Mouse (Mus musculus): ENCODE measurements at regions not wholly inside any gene's neighbourhood (a gene's known extent, or its start where the extent isn't known, plus 50 kb on each side); places are given as distances from the start of the nearest gene placed in this dataset.

DNA sequence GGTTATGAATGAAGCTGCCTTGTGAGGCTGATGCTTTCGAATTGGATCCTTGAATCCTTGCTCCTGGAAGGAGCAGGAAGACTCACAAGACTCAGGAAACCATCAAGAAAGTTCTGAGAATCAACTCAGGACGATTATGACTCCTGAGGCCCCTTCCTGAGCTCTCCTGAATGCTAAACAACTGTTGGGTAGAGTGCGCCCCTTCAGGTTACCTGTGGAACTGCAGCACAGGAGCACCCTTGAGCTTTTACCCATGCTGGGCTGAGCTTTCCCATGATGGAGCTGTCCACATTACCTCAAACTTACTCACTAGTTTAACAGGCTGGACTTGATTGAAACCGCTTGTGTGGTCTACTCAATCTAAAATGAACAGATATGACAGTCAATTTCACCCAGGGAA, 553.3 kb downstream of the Jrkl start:
- DNase-seq (ENCODE audit: low read depth, low spot score): peak; percentile 0

DNA sequence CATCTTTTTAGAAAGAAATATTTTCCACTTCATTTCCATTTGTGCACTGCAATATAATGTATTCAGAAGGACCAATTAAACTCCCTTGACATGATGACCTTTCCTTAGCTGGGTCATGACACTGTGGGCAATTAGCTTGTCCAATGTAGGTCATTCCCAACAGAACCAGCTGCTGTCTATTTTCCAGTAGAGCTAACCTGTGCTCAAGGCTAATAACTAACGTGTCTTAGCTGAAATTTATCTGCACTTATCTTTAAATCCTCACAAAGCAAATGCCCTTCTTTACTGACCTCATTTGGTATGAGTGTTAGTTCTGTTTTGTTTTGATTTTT, 554.7 kb downstream of the Jrkl start:
- DNase-seq (ENCODE audit: low read depth, low spot score): no peak

DNA sequence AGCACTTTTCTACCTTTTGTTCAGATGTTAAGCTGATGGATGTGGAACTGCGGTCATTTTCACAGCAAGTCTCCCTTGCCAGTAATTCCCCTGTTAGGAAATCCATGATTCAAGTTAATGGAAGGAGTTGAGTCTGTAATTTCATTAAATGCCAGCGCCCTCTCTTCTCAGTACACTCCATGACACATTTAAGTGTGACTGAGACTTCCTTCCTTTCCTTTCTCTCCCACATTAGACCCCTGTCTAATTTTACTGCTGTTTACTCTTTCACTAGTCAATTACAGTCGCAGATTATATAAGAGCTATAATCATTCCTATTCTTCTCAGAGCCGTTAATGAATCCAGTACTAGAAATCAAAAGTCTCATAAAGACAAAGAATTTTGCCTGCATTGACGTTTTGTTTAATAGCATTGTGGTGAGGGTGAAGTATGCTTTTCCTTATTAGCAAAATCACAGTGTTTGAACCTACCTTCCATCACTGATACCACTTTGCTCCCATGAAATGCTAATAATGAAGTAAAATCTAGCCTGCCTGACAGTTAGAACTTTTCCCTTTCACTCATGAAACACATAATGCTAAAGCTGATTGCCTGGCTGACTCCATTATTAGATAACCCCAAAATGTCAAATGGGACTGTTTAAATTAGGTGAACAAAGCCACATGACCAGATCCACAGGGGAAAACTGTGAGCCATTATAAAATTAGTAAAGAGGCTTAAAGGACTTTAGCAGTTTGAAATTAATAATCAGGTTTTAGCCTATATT, 555.3 kb downstream of the Jrkl start:
- DNase-seq (ENCODE audit: low read depth, low spot score): no peak

All from c-Kit-negative CD71-positive TER-119-positive erythroid progenitor cells, embryonic 14.5 days (primary cell).